Mouse (Mus musculus): Measurements from ENCODE around the gene Prkag3. TPM values are rescaled to one million over a fixed set of nuclear protein-coding genes. Genes with fewer than 3 reads are reported as not detected.

Prkag3 gene
- polyA plus RNA-seq, 1 experiment from 2014 or later: 0.21 TPM

DNA sequence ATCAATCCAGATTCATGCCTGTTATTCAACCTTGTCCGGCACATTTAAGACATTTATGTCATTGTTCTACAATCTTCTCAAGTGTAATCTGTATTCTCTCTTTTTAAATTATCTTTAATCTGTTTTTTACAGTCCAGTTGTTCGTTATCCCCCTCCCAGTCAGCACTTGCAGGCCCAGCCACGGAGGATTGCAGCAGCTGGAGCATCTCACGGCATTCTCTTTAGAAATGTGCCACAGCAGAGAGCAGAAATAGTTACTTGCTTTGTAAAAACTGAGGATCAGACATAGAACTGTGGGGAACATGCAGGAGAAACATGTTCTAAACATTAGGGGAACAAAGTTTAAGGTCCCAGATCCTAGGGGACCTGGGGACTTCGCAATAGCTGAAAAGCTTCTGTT lies 44.0 kb downstream of the Prkag3 start:
- Histone ChIP-seq H3K4me2 (replicated peaks) (no peak overlapping the region), H3K9ac (no peak overlapping the region), H3K36me3 (peaks cover 13% of the 10 kb centered on the region), H3K27me3 (no peaks in the 10 kb centered on the region), H3K9me3 (replicated peaks) (no peaks in the 10 kb centered on the region), H3K4me1 (no peaks in the 10 kb centered on the region), H3K27ac (no peak overlapping the region), H3K4me3 (no peak overlapping the region)
- no peak for ATAC-seq (ENCODE audit: low FRiP score)
- WGBS: 87% methylated on average over 5 of the region's 5 CpGs

DNA sequence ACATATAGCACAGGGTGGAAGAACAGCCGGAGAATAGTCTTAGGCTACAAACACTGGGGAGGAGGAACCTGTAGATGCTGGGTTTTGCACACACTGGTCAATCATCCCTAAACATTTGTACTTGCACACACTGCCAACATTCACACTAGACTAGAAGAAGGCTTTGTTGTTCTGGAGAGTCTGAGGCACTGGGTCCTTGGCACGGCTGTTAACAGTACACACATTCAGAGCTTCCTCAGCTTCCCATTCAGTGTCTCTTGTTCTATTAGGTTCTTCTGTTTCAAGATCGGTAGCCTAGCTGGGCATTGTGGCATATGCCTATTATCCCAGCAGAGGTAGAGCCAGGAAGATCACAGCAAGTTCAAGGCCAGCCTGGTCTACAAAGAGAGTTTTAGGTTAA lies 44.9 kb downstream of the Prkag3 start:
- Histone ChIP-seq H3K9ac (no peak overlapping the region), H3K4me2 (replicated peaks) (no peak overlapping the region), H3K4me1 (no peaks in the 10 kb centered on the region), H3K9me3 (replicated peaks) (no peaks in the 10 kb centered on the region), H3K27me3 (no peaks in the 10 kb centered on the region), H3K36me3 (peaks cover 19% of the 10 kb centered on the region), H3K4me3 (no peak overlapping the region), H3K27ac (no peak overlapping the region)
- 84% methylated on average over 3 of the region's 3 CpGs for WGBS
- no peak for ATAC-seq (ENCODE audit: low FRiP score)

DNA sequence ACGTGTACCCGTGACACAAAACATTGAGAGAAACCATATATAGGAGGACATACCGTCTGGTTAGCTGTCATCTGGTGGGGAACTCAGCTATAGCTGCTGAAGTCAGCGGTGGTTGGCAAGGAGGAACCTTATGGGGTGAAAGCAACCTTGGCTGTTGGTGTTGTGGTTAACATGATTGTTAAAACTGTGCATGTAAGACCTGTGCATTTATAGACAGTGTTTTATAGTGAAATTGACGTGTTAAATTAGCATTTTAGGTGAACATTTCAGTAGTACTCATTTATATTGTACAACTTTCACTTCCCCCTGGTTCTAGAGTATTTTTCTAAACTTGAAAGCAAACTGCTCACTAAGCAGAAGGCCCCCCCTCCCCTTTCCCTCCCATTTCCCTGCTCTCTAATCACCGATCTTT lies 46.9 kb downstream of the Prkag3 start:
- WGBS: 89% methylated on average over 6 of the region's 6 CpGs

GRCm38 (mm10) chr1:74698791-74699190 lies 50.2 kb downstream of the Prkag3 start:
- no peak for ATAC-seq (ENCODE audit: low FRiP score)
- H3K36me3 ChIP-seq: peaks cover 67% of the 10 kb centered on the region
- 100% methylated on average over 1 of the region's 1 CpGs for WGBS

More for the DNA sequence above, 46.9 kb downstream of the Prkag3 start:
- Histone ChIP-seq H3K27me3 (no peaks in the 10 kb centered on the region), H3K4me1 (no peaks in the 10 kb centered on the region), H3K4me3 (no peak overlapping the region), H3K9me3 (replicated peaks) (no peaks in the 10 kb centered on the region), H3K27ac (no peak overlapping the region), H3K36me3 (peaks cover 40% of the 10 kb centered on the region), H3K9ac (no peak overlapping the region), H3K4me2 (replicated peaks) (no peak overlapping the region)
- no peak for ATAC-seq (ENCODE audit: low FRiP score)

GRCm38 (mm10) chr1:74698353-74698752 lies 50.7 kb downstream of the Prkag3 start:
- Histone ChIP-seq H3K27me3 (no peaks in the 10 kb centered on the region), H3K9ac (no peak overlapping the region), H3K27ac (no peak overlapping the region), H3K9me3 (replicated peaks) (no peaks in the 10 kb centered on the region), H3K4me1 (no peaks in the 10 kb centered on the region), H3K36me3 (peaks cover 69% of the 10 kb centered on the region), H3K4me3 (no peak overlapping the region), H3K4me2 (replicated peaks) (no peak overlapping the region)
- 100% methylated on average over 1 of the region's 1 CpGs for WGBS
- no peak for ATAC-seq (ENCODE audit: low FRiP score)

More at GRCm38 (mm10) chr1:74698791-74699190, 50.2 kb downstream of the Prkag3 start:
- Histone ChIP-seq H3K9me3 (replicated peaks) (no peaks in the 10 kb centered on the region), H3K27me3 (no peaks in the 10 kb centered on the region), H3K9ac (no peak overlapping the region), H3K4me1 (no peaks in the 10 kb centered on the region), H3K4me2 (replicated peaks) (no peak overlapping the region), H3K27ac (no peak overlapping the region), H3K4me3 (no peak overlapping the region)

GRCm38 (mm10) chr1:74697416-74697815 lies 51.6 kb downstream of the Prkag3 start:
- WGBS: 95% methylated on average over 6 of the region's 6 CpGs
- Histone ChIP-seq H3K27me3 (no peaks in the 10 kb centered on the region), H3K36me3 (peaks cover 71% of the 10 kb centered on the region), H3K4me3 (no peak overlapping the region), H3K4me1 (no peaks in the 10 kb centered on the region), H3K9ac (no peak overlapping the region), H3K4me2 (replicated peaks) (no peak overlapping the region), H3K9me3 (replicated peaks) (no peaks in the 10 kb centered on the region), H3K27ac (no peak overlapping the region)
- no peak for ATAC-seq (ENCODE audit: low FRiP score)

DNA sequence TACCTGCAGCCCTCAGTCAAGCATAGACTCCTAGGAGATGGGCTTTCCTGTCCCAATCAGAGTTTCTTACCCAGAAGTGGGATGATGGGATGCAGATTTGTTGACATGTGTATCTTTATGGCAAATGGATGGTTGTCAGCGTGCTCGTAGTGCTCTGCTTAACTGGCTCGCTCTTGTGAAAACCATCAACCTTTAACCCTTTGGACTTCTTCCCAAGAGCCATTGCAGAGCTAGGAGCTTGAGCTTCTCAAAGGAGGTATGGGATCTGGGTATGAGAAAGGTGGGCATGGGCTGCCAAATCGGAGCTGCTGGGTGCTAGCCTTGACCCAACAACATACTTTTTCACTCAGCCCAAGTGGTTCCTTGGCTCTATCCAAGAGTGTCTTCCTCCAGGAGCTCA lies 53.2 kb downstream of the Prkag3 start:
- Histone ChIP-seq H3K27ac (no peak overlapping the region), H3K9me3 (replicated peaks) (no peaks in the 10 kb centered on the region), H3K9ac (no peak overlapping the region), H3K4me1 (no peaks in the 10 kb centered on the region), H3K36me3 (peaks cover 78% of the 10 kb centered on the region), H3K27me3 (no peaks in the 10 kb centered on the region), H3K4me3 (no peak overlapping the region), H3K4me2 (replicated peaks) (no peak overlapping the region)
- ATAC-seq (ENCODE audit: low FRiP score): no peak
- WGBS: 94% methylated on average over 4 of the region's 4 CpGs

DNA sequence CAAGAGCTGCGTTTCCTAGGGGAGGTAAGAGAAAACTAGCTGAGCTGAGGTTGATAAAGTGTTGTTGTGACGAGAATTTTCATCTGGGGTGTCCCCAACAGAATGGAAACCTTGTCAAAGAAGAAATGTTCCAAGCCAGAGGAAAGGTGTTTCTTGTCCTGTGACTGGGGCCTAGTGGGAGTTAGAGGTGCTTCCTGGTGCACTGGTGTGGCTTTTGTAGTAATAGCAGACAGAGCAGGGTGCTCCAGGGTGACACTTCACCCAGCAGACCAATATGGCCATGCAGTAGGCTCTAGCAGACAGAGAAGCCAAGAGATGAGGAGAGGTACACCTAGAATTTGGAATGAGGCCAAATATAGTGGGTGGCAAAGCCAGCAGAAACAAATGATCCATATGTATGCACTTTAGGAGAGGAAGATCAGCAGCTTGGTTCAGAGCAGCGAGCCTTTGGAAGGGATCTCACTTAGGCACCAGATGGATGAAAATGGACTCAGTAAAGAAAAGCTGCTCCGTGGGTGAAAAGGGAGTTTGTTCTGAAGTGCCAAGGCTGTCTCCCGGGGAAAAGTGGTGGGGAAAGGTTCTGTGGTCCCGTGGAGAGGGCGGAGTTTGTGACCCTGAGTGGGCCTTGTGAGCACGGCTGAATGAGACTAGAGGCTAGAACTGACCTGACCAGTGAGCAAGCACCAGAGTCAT lies 55.0 kb downstream of the Prkag3 start:
- WGBS: 94% methylated on average over 8 of the region's 8 CpGs
- no peaks in the 10 kb centered on the region for H3K4me1 ChIP-seq
- H3K4me2 ChIP-seq (replicated peaks): no peak overlapping the region
- H3K9me3 ChIP-seq (replicated peaks): no peaks in the 10 kb centered on the region
- peaks cover 84% of the 10 kb centered on the region for H3K36me3 ChIP-seq
- no peak overlapping the region for H3K4me3 ChIP-seq
- ATAC-seq (ENCODE audit: low FRiP score): no peak
- no peaks in the 10 kb centered on the region for H3K27me3 ChIP-seq
- H3K27ac ChIP-seq: no peak overlapping the region
- no peak overlapping the region for H3K9ac ChIP-seq

Other genes starting within 250 kb of the Prkag3 start
- gene Cnot9, start 243.2 kb downstream of the Prkag3 start, polyA plus RNA-seq (2016; fragmentation: Nextera tagmentation; extraction: Ambion mirVana): 61.4 and 61.9 TPM in 2 replicates
- 1.2 and 1.6 TPM in 2 replicates for gene Plcd4, start 206.3 kb downstream of the Prkag3 start, polyA plus RNA-seq (2016; fragmentation: Nextera tagmentation; extraction: Ambion mirVana)
- 35.3 and 38.5 TPM in 2 replicates for gene Usp37, start 204.9 kb downstream of the Prkag3 start, polyA plus RNA-seq (2016; fragmentation: Nextera tagmentation; extraction: Ambion mirVana)
- 10.1 and 12.1 TPM in 2 replicates for gene Zfp142, start 161.0 kb downstream of the Prkag3 start, polyA plus RNA-seq (2016; fragmentation: Nextera tagmentation; extraction: Ambion mirVana)
- 15.3 and 16.8 TPM in 2 replicates for gene Bcs1l, start 160.9 kb downstream of the Prkag3 start, polyA plus RNA-seq (2016; fragmentation: Nextera tagmentation; extraction: Ambion mirVana)
- gene Rnf25, start 147.8 kb downstream of the Prkag3 start, polyA plus RNA-seq (2016; fragmentation: Nextera tagmentation; extraction: Ambion mirVana): 35.2 and 35.8 TPM in 2 replicates
- gene Stk36, start 147.8 kb downstream of the Prkag3 start, polyA plus RNA-seq (2016; fragmentation: Nextera tagmentation; extraction: Ambion mirVana): 21.3 and 34.3 TPM in 2 replicates
- gene Ttll4, start 87.5 kb downstream of the Prkag3 start, polyA plus RNA-seq (2016; fragmentation: Nextera tagmentation; extraction: Ambion mirVana): 27.1 and 36.5 TPM in 2 replicates
- gene Cyp27a1, start 35.6 kb downstream of the Prkag3 start, polyA plus RNA-seq (2016; fragmentation: Nextera tagmentation; extraction: Ambion mirVana): 3.2 and 4.6 TPM in 2 replicates
- 9.6 and 11.4 TPM in 2 replicates for gene Wnt6, start 22.7 kb upstream of the Prkag3 start, polyA plus RNA-seq (2016; fragmentation: Nextera tagmentation; extraction: Ambion mirVana)
- 1.2 and 2.3 TPM in 2 replicates for gene Wnt10a, start 42.3 kb upstream of the Prkag3 start, polyA plus RNA-seq (2016; fragmentation: Nextera tagmentation; extraction: Ambion mirVana)
- 6.9 and 7.5 TPM in 2 replicates for gene Cdk5r2, start 105.7 kb upstream of the Prkag3 start, polyA plus RNA-seq (2016; fragmentation: Nextera tagmentation; extraction: Ambion mirVana)
- gene Fev, start 136.2 kb upstream of the Prkag3 start, polyA plus RNA-seq (2016; fragmentation: Nextera tagmentation; extraction: Ambion mirVana): 7.0 and 7.6 TPM in 2 replicates
- 1.6 and 2.8 TPM in 2 replicates for gene Cryba2, start 143.9 kb upstream of the Prkag3 start, polyA plus RNA-seq (2016; fragmentation: Nextera tagmentation; extraction: Ambion mirVana)
- 0.85 and 1.9 TPM in 2 replicates for gene Cfap65, start 186.4 kb upstream of the Prkag3 start, polyA plus RNA-seq (2016; fragmentation: Nextera tagmentation; extraction: Ambion mirVana)
- 0.14 and 0.83 TPM in 2 replicates for gene Ihh, start 202.5 kb upstream of the Prkag3 start, polyA plus RNA-seq (2016; fragmentation: Nextera tagmentation; extraction: Ambion mirVana)

All from hindbrain, embryonic 12.5 days (tissue).